Mouse (Mus musculus): ENCODE data around the gene Vps26c. TPM values are rescaled to one million over a fixed set of nuclear protein-coding genes. Genes with fewer than 3 reads are reported as not detected.

Vps26c gene
- 10 to 100 TPM; 45.5 to 48.2 TPM for total RNA-seq (2023)

GRCm38 (mm10) chr16:94526344-94527151 is at the start of gene Vps26c:
Gene Vps26c, minus strand, starts transcription at chr16:94526830.

GRCm38 (mm10) chr16:94569229-94570176 is 42.9 kb upstream of the Vps26c start, which contains the start of gene Dyrk1a:
Gene Dyrk1a, plus strand, starts transcription at chr16:94570010.

Other genes with a start within 250 kb of the Vps26c start
- 10 to 100 TPM; 47.1 to 50.7 TPM for gene Hlcs, start 213.3 kb downstream of the Vps26c start, total RNA-seq (2023)
- under 1 TPM; 0.73 to 0.79 TPM for gene Ripply3, start 198.4 kb downstream of the Vps26c start, total RNA-seq (2023)
- 10 to 100 TPM; 16.4 to 33.4 TPM for gene Ttc3, start 156.2 kb downstream of the Vps26c start, total RNA-seq (2023)
- gene Pigp, start 155.0 kb downstream of the Vps26c start, total RNA-seq (2023), result 10 to 100 TPM; 11.1 to 12.1 TPM
- gene Dyrk1a, start 43.2 kb upstream of the Vps26c start, total RNA-seq (2023), result 10 to 100 TPM; 83.3 to 89.8 TPM